Mouse (Mus musculus): ENCODE measurements around the gene Aasdh. TPM values are rescaled to one million over a fixed set of nuclear protein-coding genes. Genes with fewer than 3 reads are reported as not detected.

Aasdh gene
- polyA plus RNA-seq, 1 experiment from 2014 or later, result 24.4 TPM

Other genes with a start within 250 kb of the Aasdh start
- 29.7 and 31.6 TPM in 2 replicates for gene C530008M17Rik, start 249.0 kb downstream of the Aasdh start, polyA plus RNA-seq (2016; fragmentation: Nextera tagmentation; extraction: Ambion mirVana)
- 543 and 561 TPM in 2 replicates for gene Paics, start 45.8 kb upstream of the Aasdh start, polyA plus RNA-seq (2016; fragmentation: Nextera tagmentation; extraction: Ambion mirVana)
- 63.7 and 70.1 TPM in 2 replicates for gene Ppat, start 46.1 kb upstream of the Aasdh start, polyA plus RNA-seq (2016; fragmentation: Nextera tagmentation; extraction: Ambion mirVana)
- 80.8 and 81.1 TPM in 2 replicates for gene Srp72, start 69.2 kb upstream of the Aasdh start, polyA plus RNA-seq (2016; fragmentation: Nextera tagmentation; extraction: Ambion mirVana)
- not detected in 2 replicates for gene Arl9, start 98.5 kb upstream of the Aasdh start, polyA plus RNA-seq (2016; fragmentation: Nextera tagmentation; extraction: Ambion mirVana)
- gene Thegl, start 110.5 kb upstream of the Aasdh start, polyA plus RNA-seq (2016; fragmentation: Nextera tagmentation; extraction: Ambion mirVana), result 0.25 and 0.26 TPM in 2 replicates
- gene Hopx, start 209.6 kb upstream of the Aasdh start, polyA plus RNA-seq (2016; fragmentation: Nextera tagmentation; extraction: Ambion mirVana), result 0.23 and 0.55 TPM in 2 replicates

All from forebrain, embryonic 10.5 days (tissue).